Mouse (Mus musculus) erythroid progenitor cell, adult 5-6 weeks (primary cell): ENCODE results near the gene Bcl7b. TPM values are rescaled to one million over a fixed set of nuclear protein-coding genes. Genes with fewer than 3 reads are reported as not detected.
"Not testable (repeated sequence)": the region's sequence is repeated elsewhere in the genome, so short reads cannot be mapped to it uniquely, and the experiment has no call there.

ENCODE experiments used
- ATAC-seq: replicated peaks from 2 replicates; pipeline ENCODE4 v1.8.0; 2016; ENCODE audit warnings: moderate number of reproducible peaks, mild to moderate bottlenecking, moderate TSS enrichment, inconsistent platforms; ENCODE audit not compliant: poor library complexity, low FRiP score, severe bottlenecking
- total RNA-seq, 2 experiments: library from RNA; stranded (forward) in 1 of 2; stranded (reverse) in 1 of 2; fragments of 150-400 nt in 1 of 2; fragments of 186-747, 209-891 nt in 1 of 2; gene quantifications; 2 replicates each; pipeline versions ENCODE4 v1.2.3 to v1.2.4; 2015 to 2017; ENCODE audit warnings: low replicate concordance in 2 of 2

The Bcl7b gene
- total RNA-seq, 2 experiments from 2014 or later = 13.5 to 35.6 TPM

DNA sequence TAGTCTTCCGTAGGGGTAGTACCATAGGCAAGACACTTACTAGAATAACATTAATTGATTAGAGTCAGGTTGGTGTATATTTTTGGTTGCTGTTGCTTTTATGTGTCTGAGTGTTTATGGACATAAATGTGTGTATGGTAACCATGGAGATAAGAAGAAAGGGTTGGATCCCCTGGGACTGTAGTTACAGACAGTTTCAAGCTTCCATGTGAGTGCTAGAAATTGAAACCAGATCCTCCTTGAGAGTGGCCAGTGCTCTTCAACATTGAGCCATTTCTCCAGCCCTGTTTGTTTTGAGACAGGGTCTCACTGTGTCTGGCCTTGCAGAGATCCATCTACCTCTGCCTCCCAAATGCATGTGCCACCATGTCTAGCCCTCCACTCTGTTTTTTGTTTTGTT lies 24.3 kb downstream of the Bcl7b start:
- ATAC-seq = no peak

DNA sequence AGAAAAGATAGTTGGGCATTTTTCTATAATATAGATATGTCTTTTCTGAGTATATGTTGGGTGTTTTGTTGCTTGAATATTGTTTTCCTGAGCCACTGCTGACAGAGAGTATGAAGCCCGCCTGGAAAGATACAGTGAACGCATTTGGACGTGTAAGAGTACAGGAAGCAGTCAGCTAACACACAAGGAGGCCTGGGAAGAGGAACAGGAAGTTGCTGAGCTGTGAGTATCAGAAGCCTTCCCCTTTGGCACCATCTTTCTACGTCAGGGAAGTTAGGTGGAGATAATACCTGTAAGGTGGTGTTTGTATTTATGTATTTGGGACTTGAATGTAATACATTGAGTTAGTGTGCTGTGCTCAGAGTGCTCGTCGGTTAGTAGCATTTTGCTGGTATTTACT lies 28.3 kb downstream of the Bcl7b start:
- no peak for ATAC-seq

DNA sequence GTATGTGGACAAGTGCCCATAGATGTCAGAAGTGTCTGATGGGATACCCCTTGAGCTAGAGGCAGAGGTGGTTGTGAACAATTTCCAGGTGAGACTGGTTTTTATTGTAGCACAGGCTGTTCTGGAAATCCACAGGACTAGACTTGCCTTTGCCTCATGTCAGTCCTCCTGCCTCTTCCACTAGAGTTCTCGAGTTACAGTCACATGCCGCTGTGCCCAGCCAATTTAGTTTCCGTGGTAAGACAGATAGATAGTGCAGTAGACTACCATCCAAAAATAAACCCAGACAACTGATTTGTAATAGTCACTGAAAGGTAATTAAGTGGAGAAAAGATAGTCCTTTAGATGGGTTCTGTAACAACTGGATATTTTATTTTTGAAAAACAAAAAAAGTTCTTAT lies 34.7 kb downstream of the Bcl7b start:
- no peak for ATAC-seq

DNA sequence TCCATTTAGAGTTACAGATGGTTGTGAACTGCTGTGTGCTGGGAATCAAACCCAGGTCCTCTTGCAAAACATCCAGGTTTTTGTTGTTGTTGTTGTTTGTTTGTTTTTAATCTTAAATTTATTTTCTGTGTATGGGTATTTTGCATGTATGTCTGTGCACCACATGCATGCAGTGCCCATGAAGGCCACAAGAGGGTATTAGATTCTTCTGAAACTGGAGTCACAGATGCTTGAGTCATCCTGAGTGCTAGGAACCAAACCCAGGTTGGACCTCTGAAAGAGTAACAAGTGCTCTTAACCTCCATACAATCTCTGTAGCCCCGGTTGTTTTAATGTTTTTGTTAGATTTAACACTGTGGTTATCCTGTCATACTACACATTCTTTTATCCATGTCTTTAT lies 40.1 kb downstream of the Bcl7b start:
- ATAC-seq = peak; percentile 46; the same call in 1 of the 2 replicates

DNA sequence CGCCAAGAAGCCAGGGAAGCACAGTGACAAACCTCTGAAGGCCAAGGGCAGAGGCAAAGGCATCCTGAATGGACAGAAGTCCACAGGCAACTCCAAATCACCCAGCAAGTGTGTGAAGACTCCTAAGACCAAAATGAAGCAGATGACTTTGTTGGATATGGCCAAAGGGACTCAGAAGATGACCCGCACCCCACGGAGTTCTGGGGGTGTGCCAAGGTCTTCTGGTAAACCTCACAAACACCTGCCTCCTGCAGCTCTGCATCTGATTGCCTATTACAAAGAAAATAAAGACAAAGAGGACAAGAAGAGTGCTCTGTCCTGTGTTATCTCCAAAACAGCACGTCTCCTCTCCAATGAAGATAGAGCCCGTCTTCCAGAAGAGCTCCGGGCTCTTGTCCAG lies 48.8 kb downstream of the Bcl7b start:
- no peak for ATAC-seq

DNA sequence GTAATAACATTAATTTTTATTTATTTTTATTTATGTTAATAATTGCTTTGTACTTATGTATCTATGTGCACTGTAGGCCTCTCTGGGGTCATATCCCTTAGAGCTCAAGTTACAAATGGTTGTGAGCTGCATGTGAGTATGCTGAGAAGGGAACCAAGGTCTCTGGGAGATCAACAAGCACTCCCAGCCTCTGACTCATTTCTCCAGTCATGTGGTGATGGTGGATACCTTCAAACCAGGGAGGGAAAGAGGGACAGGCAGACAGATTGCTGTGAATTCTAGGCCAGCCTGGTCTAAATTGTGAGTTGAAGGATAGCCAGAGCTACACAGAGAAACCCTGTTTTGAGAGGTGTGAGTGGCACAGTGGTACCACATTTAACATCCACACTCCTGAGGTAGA lies 52.9 kb downstream of the Bcl7b start:
- ATAC-seq = no peak

DNA sequence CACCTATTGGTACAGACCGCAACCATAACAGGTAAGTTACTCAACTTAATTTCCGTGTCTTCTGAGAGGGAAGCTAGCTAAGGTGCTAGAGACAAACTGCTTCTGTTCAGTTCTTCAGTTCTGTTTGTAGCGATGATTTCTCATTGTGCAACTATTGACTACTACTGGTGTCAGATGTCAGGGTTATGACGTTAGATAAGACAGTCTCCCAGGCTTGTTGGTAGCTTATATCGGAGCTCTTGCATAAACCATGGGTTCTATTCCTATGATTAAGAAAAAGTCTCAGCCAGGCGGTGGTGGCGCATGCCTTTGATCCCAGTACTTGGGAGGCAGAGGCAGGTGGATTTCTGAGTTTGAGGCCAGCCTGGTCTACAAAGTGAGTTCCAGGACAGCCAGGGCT lies 54.0 kb downstream of the Bcl7b start:
- ATAC-seq = no peak

DNA sequence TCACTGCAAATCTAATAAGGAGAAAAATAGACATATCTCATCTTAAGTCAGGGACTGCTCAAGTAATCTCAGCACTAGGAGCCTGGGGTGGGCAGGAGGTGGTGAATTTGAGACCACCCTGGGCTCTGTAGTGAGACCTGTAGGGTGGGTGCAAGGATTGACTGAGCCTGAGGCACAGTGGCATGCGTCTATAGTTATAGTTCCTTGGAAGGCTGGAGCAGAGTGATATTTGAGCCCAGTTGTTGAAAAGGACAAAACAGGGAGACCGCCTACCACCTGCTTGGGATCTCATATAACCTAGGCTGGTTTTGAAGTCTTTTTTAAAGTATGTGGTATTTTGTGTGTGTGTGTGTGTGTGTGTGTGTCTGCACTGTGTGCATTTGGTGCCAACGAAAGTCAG lies 56.1 kb downstream of the Bcl7b start:
- no peak for ATAC-seq

DNA sequence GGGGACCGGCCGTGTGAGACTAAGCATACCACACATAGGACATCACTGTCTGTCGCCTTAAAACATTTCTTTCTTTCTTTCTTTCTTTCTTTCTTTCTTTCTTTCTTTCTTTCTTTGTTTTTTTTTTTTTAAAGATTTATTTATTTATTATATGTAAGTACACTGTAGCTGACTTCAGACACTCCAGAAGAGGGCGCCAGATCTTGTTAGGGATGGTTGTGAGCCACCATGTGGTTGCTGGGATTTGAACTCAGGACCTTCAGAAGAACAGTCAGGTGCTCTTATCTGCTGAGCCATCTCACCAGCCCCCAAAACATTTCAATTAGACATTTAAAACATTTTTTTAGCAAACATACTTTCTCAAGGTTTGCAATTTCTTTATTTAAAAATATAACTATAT lies 57.8 kb downstream of the Bcl7b start:
- not testable (repeated sequence) for ATAC-seq

DNA sequence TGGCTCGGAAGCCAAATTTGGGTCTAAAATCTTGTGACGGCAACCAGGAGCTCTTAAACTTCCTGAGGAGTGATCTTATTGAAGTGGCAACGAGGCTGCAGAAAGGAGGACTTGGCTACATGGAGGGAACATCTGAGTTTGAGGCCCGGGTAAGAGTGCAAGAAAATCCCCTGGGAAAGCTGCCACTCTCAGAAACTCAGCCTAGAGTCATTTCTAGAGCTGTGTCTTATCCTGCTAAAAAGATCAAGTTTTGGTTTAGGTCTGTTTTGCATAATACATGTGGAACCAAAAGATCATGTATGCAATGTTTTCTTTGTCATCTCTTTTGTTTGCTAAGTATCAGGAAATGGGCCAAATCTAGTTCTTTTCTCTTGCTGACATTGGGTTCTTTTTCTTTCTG lies 62.1 kb downstream of the Bcl7b start:
- no peak for ATAC-seq

Other genes starting within 250 kb of the Bcl7b start
- 41.1 and 65.6 TPM in 2 replicates for gene Mettl27, start 235.9 kb upstream of the Bcl7b start, total RNA-seq (2015; ENCODE audit: low replicate concordance)
- 28.3 and 42.1 TPM in 2 replicates for gene Mettl27, start 235.9 kb upstream of the Bcl7b start, total RNA-seq (2017; ENCODE audit: low replicate concordance)
- 0.84 TPM in 1 of 2 replicates, not detected in the other for gene Cldn4, start 221.3 kb upstream of the Bcl7b start, total RNA-seq (2015; ENCODE audit: low replicate concordance)
- not detected in 2 replicates for gene Cldn4, start 221.3 kb upstream of the Bcl7b start, total RNA-seq (2017; ENCODE audit: low replicate concordance)
- not detected in 2 replicates for gene Cldn3, start 182.1 kb upstream of the Bcl7b start, total RNA-seq (2015; ENCODE audit: low replicate concordance)
- gene Cldn3, start 182.1 kb upstream of the Bcl7b start, total RNA-seq (2017; ENCODE audit: low replicate concordance) = not detected in 2 replicates
- 15.9 and 29.8 TPM in 2 replicates for gene Abhd11, start 159.1 kb upstream of the Bcl7b start, total RNA-seq (2015; ENCODE audit: low replicate concordance)
- gene Abhd11, start 159.1 kb upstream of the Bcl7b start, total RNA-seq (2017; ENCODE audit: low replicate concordance) = 3.9 and 4.3 TPM in 2 replicates
- not detected in 2 replicates for gene Stx1a, start 144.8 kb upstream of the Bcl7b start, total RNA-seq (2015; ENCODE audit: low replicate concordance)
- gene Stx1a, start 144.8 kb upstream of the Bcl7b start, total RNA-seq (2017; ENCODE audit: low replicate concordance) = not detected in 2 replicates
- 6.5 and 21.0 TPM in 2 replicates for gene Dnajc30, start 104.1 kb upstream of the Bcl7b start, total RNA-seq (2015; ENCODE audit: low replicate concordance)
- gene Dnajc30, start 104.1 kb upstream of the Bcl7b start, total RNA-seq (2017; ENCODE audit: low replicate concordance) = 2.3 and 3.4 TPM in 2 replicates
- gene Bud23, start 103.3 kb upstream of the Bcl7b start, total RNA-seq (2015; ENCODE audit: low replicate concordance) = 25.2 and 34.8 TPM in 2 replicates
- 7.6 and 13.0 TPM in 2 replicates for gene Bud23, start 103.3 kb upstream of the Bcl7b start, total RNA-seq (2017; ENCODE audit: low replicate concordance)
- gene Vps37d, start 90.0 kb upstream of the Bcl7b start, total RNA-seq (2015; ENCODE audit: low replicate concordance) = not detected in 2 replicates
- gene Vps37d, start 90.0 kb upstream of the Bcl7b start, total RNA-seq (2017; ENCODE audit: low replicate concordance) = not detected in 2 replicates
- gene Mlxipl, start 78.4 kb upstream of the Bcl7b start, total RNA-seq (2015; ENCODE audit: low replicate concordance) = 2.1 TPM in 1 of 2 replicates, not detected in the other
- 0.39 TPM in 1 of 2 replicates, not detected in the other for gene Mlxipl, start 78.4 kb upstream of the Bcl7b start, total RNA-seq (2017; ENCODE audit: low replicate concordance)
- 5.4 and 6.5 TPM in 2 replicates for gene Tbl2, start 18.6 kb upstream of the Bcl7b start, total RNA-seq (2015; ENCODE audit: low replicate concordance)
- 13.6 and 26.6 TPM in 2 replicates for gene Tbl2, start 18.6 kb upstream of the Bcl7b start, total RNA-seq (2017; ENCODE audit: low replicate concordance)
- 115 TPM in 2 replicates for gene Baz1b, start 19.0 kb downstream of the Bcl7b start, total RNA-seq (2015; ENCODE audit: low replicate concordance)
- gene Baz1b, start 19.0 kb downstream of the Bcl7b start, total RNA-seq (2017; ENCODE audit: low replicate concordance) = 201 and 287 TPM in 2 replicates
- not detected in 2 replicates for gene Fzd9, start 82.9 kb downstream of the Bcl7b start, total RNA-seq (2015; ENCODE audit: low replicate concordance)
- not detected in 2 replicates for gene Fzd9, start 82.9 kb downstream of the Bcl7b start, total RNA-seq (2017; ENCODE audit: low replicate concordance)
- gene Fkbp6, start 181.8 kb downstream of the Bcl7b start, total RNA-seq (2015; ENCODE audit: low replicate concordance) = not detected in 2 replicates
- not detected in 2 replicates for gene Fkbp6, start 181.8 kb downstream of the Bcl7b start, total RNA-seq (2017; ENCODE audit: low replicate concordance)
- gene Trim50, start 185.0 kb downstream of the Bcl7b start, total RNA-seq (2015; ENCODE audit: low replicate concordance) = not detected in 2 replicates
- not detected in 2 replicates for gene Trim50, start 185.0 kb downstream of the Bcl7b start, total RNA-seq (2017; ENCODE audit: low replicate concordance)
- 2.5 and 2.9 TPM in 2 replicates for gene Nsun5, start 201.7 kb downstream of the Bcl7b start, total RNA-seq (2015; ENCODE audit: low replicate concordance)
- 3.7 and 6.4 TPM in 2 replicates for gene Nsun5, start 201.7 kb downstream of the Bcl7b start, total RNA-seq (2017; ENCODE audit: low replicate concordance)
- 43.2 and 48.2 TPM in 2 replicates for gene Pom121, start 226.3 kb downstream of the Bcl7b start, total RNA-seq (2015; ENCODE audit: low replicate concordance)
- 15.7 and 25.2 TPM in 2 replicates for gene Pom121, start 226.3 kb downstream of the Bcl7b start, total RNA-seq (2017; ENCODE audit: low replicate concordance)